Mouse (Mus musculus) ES-Bruce4 (cell line): Measurements from ENCODE around the gene Lin7c.

Experiments used
- CTCF ChIP-seq: IDR thresholded peaks from one replicate; pipeline ENCODE4 v1.8.1; 2011; ENCODE audit warnings: low read depth, low read length
- EP300 ChIP-seq: IDR thresholded peaks from 2 replicates; pipeline ENCODE4 v1.6.1; 2011; ENCODE audit warnings: low read depth, low read length; ENCODE audit not compliant: insufficient read depth
- POLR2A ChIP-seq: IDR thresholded peaks from one replicate; pipeline ENCODE4 v1.8.1; 2011; ENCODE audit warnings: low read length; ENCODE audit not compliant: insufficient read depth

DNA sequence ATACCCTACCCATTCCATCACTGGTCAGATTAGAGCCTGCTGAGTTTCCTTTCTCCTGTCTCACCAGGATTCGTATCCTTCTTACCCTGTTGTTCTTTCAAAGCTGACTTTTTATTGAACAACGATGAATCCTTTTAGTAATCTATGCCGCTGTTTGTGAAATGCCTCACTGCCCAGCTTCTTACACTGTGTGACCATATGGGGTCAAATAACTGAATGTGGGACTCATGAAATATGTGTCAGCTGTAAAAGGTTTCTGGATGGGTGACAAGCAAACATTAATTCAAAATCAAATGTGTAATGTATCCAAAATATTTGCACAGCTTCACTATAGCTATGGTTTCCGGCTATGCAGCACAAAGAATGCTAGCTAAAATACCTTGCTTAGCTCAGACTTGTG, 54.9 kb downstream of the Lin7c start:
- TF ChIP-seq CTCF (no peak), EP300 (no peak), POLR2A (no peak)
